Mouse (Mus musculus) cortical plate, adult 2 months (tissue): ENCODE measurements around the gene Xirp2. TPM values are rescaled to one million over a fixed set of nuclear protein-coding genes. Genes with fewer than 3 reads are reported as not detected.
A peak's percentile ranks its signal among the peaks of the same experiment; 100 is the strongest.
"Not testable (repeated sequence)": the region's sequence is repeated elsewhere in the genome, so short reads cannot be mapped to it uniquely, and the experiment has no call there.

Experiments
- H3K27ac ChIP-seq: fragments of 200-500 bp; 2 replicates; pipeline ENCODE4 v1.5.1; 2012; ENCODE audit warnings: low read length, control low read depth, inconsistent platforms; ENCODE audit not compliant: insufficient read depth
- H3K4me1 ChIP-seq: fragments of 200-500 bp; 2 replicates; pipeline ENCODE4 v1.6.1; 2011; ENCODE audit warnings: low read length; ENCODE audit not compliant: control insufficient read depth, insufficient read depth
- H3K4me3 ChIP-seq: fragments of 200-500 bp; 2 replicates; pipeline ENCODE4 v1.5.1; 2011; ENCODE audit warnings: mild to moderate bottlenecking, low read length, control low read depth; ENCODE audit not compliant: insufficient read depth
- CTCF ChIP-seq: fragments of 200-500 bp; IDR thresholded peaks from 2 replicates; pipeline ENCODE4 v1.5.1; 2011; ENCODE audit warnings: mild to moderate bottlenecking, control low read depth, low read length; ENCODE audit not compliant: insufficient read depth; ENCODE audit errors: extremely low read depth
- POLR2A ChIP-seq: fragments of 200-500 bp; IDR thresholded peaks from 2 replicates; pipeline ENCODE4 v1.6.1; 2011; ENCODE audit warnings: mild to moderate bottlenecking, low read length, control low read depth; ENCODE audit not compliant: insufficient read depth; ENCODE audit errors: extremely low read depth
- polyA plus RNA-seq: library from polyadenylated mRNA; depleted of rRNA; stranded (reverse); fragments of >200 nt; gene quantifications from 2 replicates; pipeline ENCODE4 v1.2.3, GENCODE M21; 2012; rRNA removed

Gene Xirp2
- polyA plus RNA-seq = 0.02 TPM in 2 replicates

DNA sequence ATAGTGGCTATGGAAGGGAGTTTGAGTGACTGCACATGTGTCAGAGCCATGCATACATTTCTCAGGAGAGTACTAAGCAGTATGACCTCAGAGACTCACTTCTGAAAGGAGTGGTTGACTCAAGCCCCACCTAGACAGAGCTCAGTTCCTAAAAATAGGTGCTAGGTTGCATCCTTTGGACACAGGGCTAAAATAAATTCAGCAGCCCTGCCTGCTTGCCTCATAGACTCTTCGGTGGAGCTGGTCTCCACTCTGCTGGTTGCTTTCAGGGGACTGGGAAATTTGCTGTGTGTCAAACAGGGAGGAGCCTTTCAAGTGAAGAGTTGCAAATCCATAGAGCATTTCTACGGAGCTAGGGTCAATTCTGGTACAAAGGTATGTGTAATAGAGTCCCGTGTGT is at the start of gene Xirp2:
Xirp2 (plus strand) TSS at position 223 of the 400 bp plus-strand sequence.
- TF ChIP-seq POLR2A (no peak), CTCF (no peak)
- Histone ChIP-seq H3K4me3 (no peak within 1 kb of the TSS), H3K27ac (no peak within 1 kb of the TSS), H3K4me1 (no peaks in the 10 kb centered on the region)

DNA sequence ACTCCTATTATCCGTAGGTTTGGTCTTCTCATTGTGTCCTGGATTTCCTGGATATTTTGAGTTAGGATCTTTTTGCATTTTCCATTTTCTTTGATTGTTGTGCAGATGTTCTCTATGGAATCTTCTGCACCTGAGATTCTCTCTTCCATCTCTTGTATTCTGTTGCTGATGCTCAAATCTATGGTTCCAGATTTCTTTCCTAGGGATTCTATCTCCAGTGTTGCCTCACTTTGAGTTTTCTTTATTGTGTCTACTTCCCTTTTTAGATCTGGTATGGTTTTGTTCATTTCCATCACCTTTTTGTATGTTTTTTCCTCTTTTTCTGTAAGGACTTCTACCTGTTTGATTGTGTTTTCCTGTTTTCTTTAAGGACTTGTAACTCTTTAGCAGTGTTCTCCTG is 32.4 kb upstream of the Xirp2 start, which contains the start of gene Gm21830:
Gm21830 (plus strand) TSS at position 301 of the 400 bp plus-strand sequence.
- not testable (repeated sequence) for H3K4me3 ChIP-seq, H3K4me1 ChIP-seq, H3K27ac ChIP-seq

DNA sequence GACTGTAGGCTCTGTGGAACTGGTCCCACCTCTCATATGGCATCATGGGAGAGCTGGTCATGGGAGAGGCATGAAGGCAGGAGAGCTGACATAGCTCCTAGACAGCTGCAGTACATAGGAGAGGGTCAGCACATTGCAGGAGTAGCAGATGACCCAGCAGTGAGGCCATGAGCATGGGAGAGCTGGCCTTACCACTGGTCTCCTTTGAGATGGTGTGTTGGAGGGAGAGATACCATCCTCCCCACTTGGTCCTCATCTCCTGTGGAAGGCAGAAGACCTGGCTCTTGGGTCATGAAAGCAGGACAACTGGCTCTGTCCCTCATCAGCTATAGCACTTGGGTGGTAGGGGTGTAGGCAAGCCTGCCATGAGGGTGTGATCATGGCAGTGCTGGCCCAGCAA is 24.9 kb upstream of the Xirp2 start:
- Histone ChIP-seq H3K27ac (no peak overlapping the region), H3K4me1 (no peaks in the 10 kb centered on the region), H3K4me3 (no peak overlapping the region)
- TF ChIP-seq POLR2A (no peak), CTCF (no peak)

DNA sequence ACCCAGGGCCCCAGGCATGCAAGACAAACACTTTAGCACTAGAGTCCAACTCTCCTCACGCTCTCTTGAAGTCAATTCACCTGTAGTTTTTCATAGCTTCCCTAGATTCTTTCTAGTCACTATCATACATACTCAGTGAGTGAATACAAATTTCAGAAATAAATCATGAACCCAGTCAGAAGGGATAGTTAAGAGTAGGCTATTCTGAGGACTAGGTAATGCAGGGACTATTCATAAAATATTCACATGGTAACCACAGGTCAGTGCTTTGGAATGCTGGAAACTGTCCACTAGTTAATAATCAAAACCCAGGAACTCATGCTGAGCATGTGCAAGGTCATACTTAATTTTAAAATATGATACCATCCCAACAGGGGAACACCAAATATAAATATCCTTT is 23.0 kb upstream of the Xirp2 start:
- Histone ChIP-seq H3K4me3 (no peak overlapping the region), H3K4me1 (no peaks in the 10 kb centered on the region), H3K27ac (no peak overlapping the region)
- TF ChIP-seq CTCF (no peak), POLR2A (no peak)

DNA sequence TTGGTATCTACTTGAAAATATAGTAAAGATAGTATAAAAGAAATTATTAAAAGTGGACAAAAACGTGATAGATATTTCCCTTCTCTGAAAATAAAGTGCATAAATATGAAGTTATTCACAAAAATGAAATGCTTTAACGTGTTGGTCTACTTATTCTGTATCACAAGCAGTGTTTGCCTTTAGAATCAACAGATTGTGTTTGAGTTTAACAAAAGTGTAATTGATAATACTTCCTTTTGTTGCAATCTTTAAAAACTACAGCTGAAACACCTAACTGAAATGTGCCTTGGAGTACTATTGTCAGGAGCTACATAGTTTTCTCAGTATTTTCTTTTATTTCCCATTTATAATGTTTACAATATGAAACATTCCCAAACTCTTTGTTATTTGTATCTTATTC is 12.7 kb upstream of the Xirp2 start, which contains the start of gene Gm26727:
Gm26727 (minus strand) TSS at position 101 of the 400 bp plus-strand sequence.
- no peak within 1 kb of the TSS for H3K4me3 ChIP-seq
- H3K4me1 ChIP-seq = no peaks in the 10 kb centered on the region
- TF ChIP-seq CTCF (no peak), POLR2A (no peak)
- no peak within 1 kb of the TSS for H3K27ac ChIP-seq

DNA sequence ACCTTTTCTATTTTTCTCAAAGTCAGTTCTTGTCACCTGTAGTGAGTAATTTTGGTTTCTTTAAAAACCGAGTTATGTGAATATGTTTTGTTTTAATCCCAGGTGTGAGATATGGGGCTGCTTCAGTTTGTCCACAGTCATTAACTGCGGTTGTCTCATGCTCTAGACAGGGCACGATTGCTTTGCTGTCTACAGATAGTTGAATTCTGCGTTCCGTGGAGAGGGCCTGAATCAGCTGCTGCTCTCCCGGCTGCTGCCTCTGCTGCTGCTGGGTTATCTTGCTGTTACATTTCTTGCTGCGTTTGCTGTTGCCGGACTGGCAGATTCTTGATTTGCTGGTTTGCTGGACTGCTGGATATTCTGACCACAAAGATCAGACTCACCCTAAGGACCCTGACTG is 7.5 kb upstream of the Xirp2 start:
- Histone ChIP-seq H3K27ac (no peak overlapping the region), H3K4me3 (no peak overlapping the region), H3K4me1 (no peaks in the 10 kb centered on the region)
- TF ChIP-seq CTCF (no peak), POLR2A (no peak)

GRCm38 (mm10) chr2:67446772-67447171 is 970 bp downstream of the Xirp2 start:
- H3K27ac ChIP-seq = no peak overlapping the region
- no peaks in the 10 kb centered on the region for H3K4me1 ChIP-seq
- TF ChIP-seq POLR2A (no peak), CTCF (no peak)
- H3K4me3 ChIP-seq = 0 out of 2 replicates have a peak overlapping the region, but pooled peaks have one; percentile 28

- no peak overlapping the region for H3K27ac ChIP-seq
- peak overlapping the region; percentile 28; the same call in 1 of the 2 replicates for H3K4me3 ChIP-seq
- H3K4me1 ChIP-seq = no peaks in the 10 kb centered on the region
- TF ChIP-seq CTCF (no peak), POLR2A (no peak)
Observed at GRCm38 (mm10) chr2:67447206-67447605, 1.4 kb downstream of the Xirp2 start.

- no peak overlapping the region for H3K27ac ChIP-seq
- no peaks in the 10 kb centered on the region for H3K4me1 ChIP-seq
Observed at GRCm38 (mm10) chr2:67460857-67461256, 15.1 kb downstream of the Xirp2 start.

GRCm38 (mm10) chr2:67467036-67467435 is 21.2 kb downstream of the Xirp2 start:
- no peaks in the 10 kb centered on the region; the same call in 1 of the 2 replicates for H3K4me1 ChIP-seq
- H3K27ac ChIP-seq = no peak overlapping the region
- no peak overlapping the region for H3K4me3 ChIP-seq
- TF ChIP-seq POLR2A (no peak), CTCF (no peak)

More at GRCm38 (mm10) chr2:67460857-67461256, 15.1 kb downstream of the Xirp2 start:
- H3K4me3 ChIP-seq = no peak overlapping the region
- TF ChIP-seq CTCF = no peak
- no peak for TF ChIP-seq POLR2A

DNA sequence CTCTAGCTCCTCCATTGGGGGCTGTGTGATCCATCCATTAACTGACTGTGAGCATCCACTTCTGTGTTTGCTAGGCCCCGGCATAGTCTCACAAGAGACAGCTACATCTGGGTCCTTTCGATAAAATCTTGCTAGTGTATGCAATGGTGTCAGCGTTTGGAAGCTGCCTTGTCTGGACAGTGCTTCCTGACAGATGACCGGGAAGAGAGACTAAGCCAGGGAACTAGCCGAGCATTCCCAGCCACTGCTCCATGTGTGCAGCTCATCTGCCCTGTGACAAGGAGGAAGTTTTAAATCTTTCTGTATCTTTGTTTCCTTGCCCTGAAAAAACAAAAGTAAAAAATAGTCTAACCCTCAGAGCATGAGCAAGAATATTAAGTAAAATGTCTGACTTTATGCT is 24.2 kb downstream of the Xirp2 start:
- not testable (repeated sequence) for H3K4me3 ChIP-seq, H3K27ac ChIP-seq, H3K4me1 ChIP-seq
